Mouse (Mus musculus): ENCODE results near the gene Trmt2b. TPM values are rescaled to one million over a fixed set of nuclear protein-coding genes. Genes with fewer than 3 reads are reported as not detected.
A peak's percentile ranks its signal among the peaks of the same experiment; 100 is the strongest.

Gene Trmt2b
- polyA plus RNA-seq, 1 experiment from 2014 or later: 7.1 TPM

DNA sequence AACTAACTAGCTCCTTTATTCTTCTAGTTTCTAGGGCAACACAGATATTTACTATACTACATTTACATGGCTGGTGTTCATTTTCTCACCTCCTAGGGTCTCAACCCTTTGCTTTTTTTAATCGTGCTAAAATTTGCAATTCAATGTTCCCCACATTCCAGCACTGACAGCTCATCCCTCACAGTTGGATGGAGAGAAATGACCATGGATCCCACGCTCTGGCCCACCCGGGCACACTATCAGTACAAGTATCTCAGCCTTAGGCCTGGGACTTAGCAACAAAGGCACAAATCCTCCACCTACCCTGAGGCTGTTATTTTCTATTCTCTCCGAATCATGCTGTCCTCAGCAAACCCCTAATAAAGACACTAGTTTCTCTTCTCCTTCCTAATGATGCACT, 9.0 kb upstream of the Trmt2b start:
- 37% methylated on average over 4 of the region's 4 CpGs for WGBS
- no peak for ATAC-seq (ENCODE audit: low FRiP score)

DNA sequence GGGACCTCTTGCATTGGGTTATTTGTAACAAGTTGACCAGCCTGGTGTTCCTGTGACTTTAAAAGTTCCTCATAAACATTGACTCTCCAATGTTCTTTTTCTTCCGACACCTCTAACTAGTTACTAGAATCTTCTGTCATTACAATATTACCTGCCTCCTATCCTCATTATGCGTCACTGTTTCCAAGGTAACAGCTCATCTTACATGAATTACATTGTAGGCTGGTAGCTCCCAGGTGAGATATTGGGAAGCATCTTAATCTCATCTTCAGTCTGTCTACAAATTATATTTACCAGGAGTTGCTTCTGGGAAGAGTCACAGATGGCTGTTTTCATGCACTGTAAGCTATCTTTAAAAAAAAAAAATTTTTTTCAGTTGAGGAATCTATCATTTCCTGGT, 8.3 kb upstream of the Trmt2b start:
- H3K9ac ChIP-seq (replicated peaks): no peak overlapping the region
- no peak overlapping the region for H3K4me3 ChIP-seq (replicated peaks)
- H3K27ac ChIP-seq (replicated peaks): no peak overlapping the region
- 66% methylated on average over 2 of the region's 2 CpGs for WGBS
- ATAC-seq (ENCODE audit: low FRiP score): no peak; the same call in 1 of the 2 replicates
- no peaks in the 10 kb centered on the region for H3K9me3 ChIP-seq (replicated peaks)
- H3K27me3 ChIP-seq (replicated peaks): peaks cover 9% of the 10 kb centered on the region; the same call in 1 of the 2 replicates
- H3K4me2 ChIP-seq: no peak overlapping the region
- H3K36me3 ChIP-seq: no peaks in the 10 kb centered on the region
- H3K4me1 ChIP-seq: no peaks in the 10 kb centered on the region

More for the DNA sequence above, 9.0 kb upstream of the Trmt2b start:
- Histone ChIP-seq H3K4me1 (no peaks in the 10 kb centered on the region), H3K27ac (replicated peaks) (no peak overlapping the region), H3K4me2 (no peak overlapping the region), H3K9me3 (replicated peaks) (no peaks in the 10 kb centered on the region), H3K9ac (replicated peaks) (no peak overlapping the region), H3K36me3 (no peaks in the 10 kb centered on the region), H3K4me3 (replicated peaks) (no peak overlapping the region), H3K27me3 (replicated peaks) (peaks cover 12% of the 10 kb centered on the region; the same call in 1 of the 2 replicates)

DNA sequence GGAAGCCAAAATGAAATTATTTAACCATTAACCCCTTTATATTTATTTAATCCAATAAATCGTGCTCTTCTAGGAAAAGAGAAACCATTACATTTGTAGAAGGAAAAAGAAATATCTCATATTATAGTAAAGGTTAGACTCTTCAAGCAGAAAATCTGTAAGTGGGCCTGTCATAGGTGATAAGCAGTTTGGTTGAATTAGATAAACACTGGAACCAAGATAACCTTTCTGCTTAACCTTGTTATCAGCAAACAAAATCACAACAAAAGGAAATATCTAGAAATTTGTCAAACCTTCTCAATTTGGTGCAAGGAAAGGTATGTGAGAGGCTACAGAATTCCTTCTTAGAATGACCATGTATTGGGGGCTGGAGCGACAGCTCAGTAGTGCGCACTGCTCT, 3.7 kb upstream of the Trmt2b start:
- H3K36me3 ChIP-seq: no peaks in the 10 kb centered on the region
- no peak overlapping the region for H3K4me3 ChIP-seq (replicated peaks)
- ATAC-seq (ENCODE audit: low FRiP score): no peak
- H3K27ac ChIP-seq (replicated peaks): no peak overlapping the region
- H3K9me3 ChIP-seq (replicated peaks): no peaks in the 10 kb centered on the region
- 92% methylated on average over 3 of the region's 3 CpGs for whole genome bisulfite sequencing
- no peak overlapping the region for H3K9ac ChIP-seq (replicated peaks)
- H3K4me2 ChIP-seq: no peak overlapping the region
- no peaks in the 10 kb centered on the region for H3K27me3 ChIP-seq (replicated peaks)
- H3K4me1 ChIP-seq: no peaks in the 10 kb centered on the region

DNA sequence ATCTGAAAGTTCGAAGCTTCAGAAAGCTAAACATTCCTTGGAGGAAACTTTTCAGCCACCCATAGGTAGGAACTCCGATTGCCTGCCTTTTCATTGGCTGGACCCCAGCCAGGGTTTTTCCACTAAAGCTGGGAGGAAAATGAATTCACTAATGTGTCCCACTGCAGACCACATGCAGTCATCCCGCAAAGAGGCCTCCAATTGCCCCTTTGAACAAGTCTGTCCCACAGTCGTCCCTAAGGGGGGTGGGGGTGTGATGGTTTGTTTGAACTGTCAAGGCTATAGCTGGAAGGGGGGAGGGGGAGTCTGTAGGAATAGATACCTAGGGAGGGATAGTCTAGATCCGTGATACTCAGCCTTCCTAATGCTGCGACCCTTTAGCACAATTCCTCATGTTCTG, 1.1 kb downstream of the Trmt2b start:
- 30% methylated on average over 6 of the region's 6 CpGs for WGBS
- Histone ChIP-seq H3K4me3 (replicated peaks) (no peak overlapping the region), H3K9ac (replicated peaks) (no peak overlapping the region), H3K4me2 (no peak overlapping the region), H3K9me3 (replicated peaks) (no peaks in the 10 kb centered on the region), H3K36me3 (no peaks in the 10 kb centered on the region), H3K27me3 (replicated peaks) (no peaks in the 10 kb centered on the region), H3K4me1 (no peaks in the 10 kb centered on the region), H3K27ac (replicated peaks) (no peak overlapping the region)
- ATAC-seq (ENCODE audit: low FRiP score): no peak

DNA sequence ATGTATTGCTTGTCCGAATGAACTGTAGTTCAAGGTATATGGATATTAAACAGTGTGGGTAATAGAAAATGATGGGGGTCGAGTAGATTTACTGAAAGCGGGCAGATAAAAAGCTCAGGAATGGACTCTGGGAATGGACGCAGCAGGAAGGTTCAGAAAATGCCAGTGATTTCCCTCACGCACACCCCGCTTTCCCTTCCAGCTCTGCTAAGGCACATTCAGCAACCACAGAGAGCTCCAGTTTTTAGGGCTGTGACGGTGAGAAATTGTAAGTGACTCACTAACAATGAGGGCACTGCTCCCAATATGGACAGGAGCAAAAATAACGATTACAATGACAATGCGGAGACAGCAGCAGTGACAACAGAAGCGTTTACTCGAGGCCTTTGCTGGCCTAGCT, 14.7 kb downstream of the Trmt2b start:
- peak; percentile 73 for ATAC-seq (ENCODE audit: low FRiP score)
- no peak overlapping the region for H3K4me3 ChIP-seq (replicated peaks)
- H3K27me3 ChIP-seq (replicated peaks): no peaks in the 10 kb centered on the region; the same call in 1 of the 2 replicates
- no peak overlapping the region for H3K9ac ChIP-seq (replicated peaks)
- no peak overlapping the region for H3K27ac ChIP-seq (replicated peaks)
- WGBS: 64% methylated on average over 11 of the region's 11 CpGs
- no peaks in the 10 kb centered on the region for H3K36me3 ChIP-seq
- peak overlapping the region; percentile 7; the same call in 1 of the 2 replicates for H3K4me2 ChIP-seq
- H3K9me3 ChIP-seq (replicated peaks): no peaks in the 10 kb centered on the region
- H3K4me1 ChIP-seq: no peaks in the 10 kb centered on the region

DNA sequence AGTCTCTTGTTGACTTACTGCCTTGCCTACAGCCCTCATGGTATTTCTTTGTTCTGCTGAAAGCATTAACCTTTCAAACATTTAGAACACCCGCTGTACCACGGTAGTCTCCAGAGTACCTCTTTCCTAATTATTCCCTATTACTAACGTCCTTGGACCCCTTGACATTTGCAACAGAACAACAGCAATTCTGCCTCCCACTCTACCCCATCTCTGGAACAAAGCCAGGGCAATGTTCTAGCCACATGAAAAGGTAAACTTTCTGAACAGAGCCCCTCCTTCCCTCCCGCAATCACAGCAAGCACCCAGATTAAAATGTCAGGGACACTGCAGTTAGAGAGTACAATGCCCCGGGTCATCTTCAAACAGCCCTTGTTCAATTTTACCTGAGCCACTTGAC, 15.6 kb downstream of the Trmt2b start:
- no peaks in the 10 kb centered on the region; the same call in 1 of the 2 replicates for H3K27me3 ChIP-seq (replicated peaks)
- 37% methylated on average over 5 of the region's 5 CpGs for WGBS
- H3K4me3 ChIP-seq (replicated peaks): no peak overlapping the region
- H3K27ac ChIP-seq (replicated peaks): no peak overlapping the region
- H3K4me2 ChIP-seq: 0 out of 2 replicates have a peak overlapping the region, but pooled peaks have one; percentile 7
- H3K9ac ChIP-seq (replicated peaks): no peak overlapping the region
- H3K4me1 ChIP-seq: no peaks in the 10 kb centered on the region
- H3K36me3 ChIP-seq: no peaks in the 10 kb centered on the region
- ATAC-seq (ENCODE audit: low FRiP score): no peak
- H3K9me3 ChIP-seq (replicated peaks): no peaks in the 10 kb centered on the region

DNA sequence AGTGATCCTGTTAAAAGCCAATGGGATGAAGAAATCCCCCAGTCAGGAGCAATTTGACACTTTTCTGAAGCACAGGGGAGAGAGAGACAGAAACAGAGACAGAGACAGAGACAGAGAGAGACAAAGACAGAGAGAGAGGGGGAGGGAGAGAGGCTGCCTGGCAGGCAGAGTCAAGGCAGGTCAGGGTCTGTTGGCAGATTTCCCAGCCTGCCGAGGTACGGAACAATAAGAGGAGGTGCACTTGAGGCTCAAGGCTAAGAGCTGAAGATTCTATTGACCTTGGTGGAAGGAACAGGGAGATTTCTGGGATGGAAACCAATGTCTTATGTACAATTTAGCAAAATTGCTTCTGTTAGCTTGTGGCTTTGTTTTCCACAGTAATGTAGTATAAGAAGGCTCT, 28.6 kb downstream of the Trmt2b start:
- Histone ChIP-seq H3K27ac (replicated peaks) (no peak overlapping the region), H3K36me3 (no peaks in the 10 kb centered on the region), H3K27me3 (replicated peaks) (no peaks in the 10 kb centered on the region), H3K4me2 (no peak overlapping the region), H3K4me1 (no peaks in the 10 kb centered on the region), H3K9ac (replicated peaks) (no peak overlapping the region), H3K4me3 (replicated peaks) (no peak overlapping the region), H3K9me3 (replicated peaks) (no peaks in the 10 kb centered on the region)
- no peak for ATAC-seq (ENCODE audit: low FRiP score)
- WGBS: 65% methylated on average over 2 of the region's 2 CpGs

DNA sequence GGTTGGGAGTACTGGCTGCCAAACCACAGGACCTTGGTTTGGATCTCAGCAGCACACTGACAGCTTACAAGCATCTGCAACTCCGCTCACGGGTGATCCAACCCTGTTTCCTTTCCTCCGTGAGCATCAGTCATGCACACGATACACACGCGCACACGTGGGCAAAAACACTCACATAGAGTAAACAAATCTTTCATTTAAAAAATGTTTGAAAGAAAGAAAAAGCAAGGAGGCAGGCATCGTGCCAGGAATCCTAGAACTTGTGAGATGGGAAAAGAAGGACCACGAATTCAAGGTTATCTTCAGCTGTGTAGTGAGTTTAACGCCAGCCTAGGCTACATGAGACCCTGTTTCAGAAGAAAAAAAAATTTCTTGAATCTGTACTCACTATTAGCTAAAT, 30.8 kb downstream of the Trmt2b start:
- no peak overlapping the region for H3K27ac ChIP-seq (replicated peaks)
- ATAC-seq (ENCODE audit: low FRiP score): no peak
- H3K36me3 ChIP-seq: no peaks in the 10 kb centered on the region
- WGBS: 95% methylated on average over 10 of the region's 10 CpGs
- H3K4me3 ChIP-seq (replicated peaks): no peak overlapping the region
- no peaks in the 10 kb centered on the region for H3K4me1 ChIP-seq
- H3K9me3 ChIP-seq (replicated peaks): no peaks in the 10 kb centered on the region
- H3K27me3 ChIP-seq (replicated peaks): no peaks in the 10 kb centered on the region
- no peak overlapping the region for H3K4me2 ChIP-seq
- no peak overlapping the region for H3K9ac ChIP-seq (replicated peaks)

DNA sequence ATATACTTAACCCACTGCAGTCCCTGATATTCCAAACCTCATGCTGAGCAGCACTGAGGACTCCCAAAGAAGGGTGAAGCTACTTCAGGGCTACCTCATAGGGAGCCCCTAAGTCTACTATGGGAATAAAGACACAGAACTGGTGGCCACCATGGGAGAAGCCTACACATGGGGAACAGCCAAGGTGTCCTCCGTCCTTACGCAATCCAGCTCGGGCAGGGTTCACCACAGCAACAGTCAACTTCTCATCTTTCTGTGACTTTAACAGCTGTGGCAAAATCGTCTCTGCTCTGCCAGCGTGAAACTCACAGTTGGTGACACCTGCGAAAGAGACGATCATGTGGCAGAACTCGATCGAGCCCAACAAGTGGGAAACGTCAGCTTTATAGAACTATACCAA, 38.5 kb downstream of the Trmt2b start:
- Histone ChIP-seq H3K9ac (replicated peaks) (no peak overlapping the region), H3K36me3 (no peaks in the 10 kb centered on the region), H3K4me3 (replicated peaks) (no peak overlapping the region), H3K4me2 (no peak overlapping the region), H3K27me3 (replicated peaks) (no peaks in the 10 kb centered on the region), H3K27ac (replicated peaks) (no peak overlapping the region), H3K4me1 (no peaks in the 10 kb centered on the region), H3K9me3 (replicated peaks) (no peaks in the 10 kb centered on the region)
- WGBS: 95% methylated on average over 10 of the region's 10 CpGs
- no peak for ATAC-seq (ENCODE audit: low FRiP score)

DNA sequence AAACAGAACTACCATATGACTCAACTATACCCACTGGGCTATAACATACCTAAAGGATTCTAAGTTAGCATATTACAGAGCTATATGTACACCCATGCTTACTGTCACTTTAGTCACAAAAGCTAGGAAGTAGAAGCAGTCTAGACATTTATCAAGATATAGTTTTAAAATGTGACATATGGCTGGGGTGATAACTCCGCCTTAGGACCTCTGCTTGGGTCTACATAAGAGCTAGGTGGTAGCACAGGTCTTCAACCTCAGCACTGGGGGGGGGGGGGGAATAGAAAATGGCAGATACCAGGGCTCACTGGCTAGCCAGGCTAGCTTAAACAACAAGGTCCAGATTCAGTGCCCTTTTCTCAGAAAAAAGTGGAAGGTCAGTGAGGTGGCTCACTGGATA, 43.7 kb downstream of the Trmt2b start:
- Histone ChIP-seq H3K27me3 (replicated peaks) (no peaks in the 10 kb centered on the region), H3K9ac (replicated peaks) (no peak overlapping the region), H3K9me3 (replicated peaks) (no peaks in the 10 kb centered on the region), H3K4me3 (replicated peaks) (no peak overlapping the region), H3K4me1 (no peaks in the 10 kb centered on the region), H3K4me2 (no peak overlapping the region), H3K36me3 (no peaks in the 10 kb centered on the region), H3K27ac (replicated peaks) (no peak overlapping the region)
- ATAC-seq (ENCODE audit: low FRiP score): no peak
- 92% methylated on average over 1 of the region's 1 CpGs for WGBS

DNA sequence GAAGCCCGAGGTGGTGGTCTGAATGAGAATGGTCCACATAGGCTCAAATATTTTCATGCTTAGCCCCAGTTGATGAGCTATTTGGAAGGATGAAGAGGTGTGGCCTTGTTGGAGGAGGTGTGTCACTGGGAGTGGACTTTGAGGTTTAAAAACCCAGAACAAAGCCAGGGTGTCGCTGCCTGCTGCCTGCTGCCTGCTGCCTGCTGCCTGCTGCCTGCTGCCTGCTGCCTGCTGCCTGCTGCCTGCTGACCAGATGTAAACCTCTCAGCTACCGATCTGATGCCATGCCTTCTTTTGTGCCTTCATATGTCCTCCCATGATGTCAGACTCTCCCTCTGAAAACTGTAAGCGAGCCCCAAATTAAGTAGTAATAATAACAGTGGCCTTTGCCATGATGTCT, 54.9 kb downstream of the Trmt2b start, which contains the start of gene Nox1:
TSS of gene Nox1 (minus strand) at position 101 of the 400 bp plus-strand sequence.
- Histone ChIP-seq H3K9me3 (replicated peaks) (no peaks in the 10 kb centered on the region), H3K36me3 (no peaks in the 10 kb centered on the region), H3K9ac (replicated peaks) (no peak within 1 kb of the TSS), H3K27ac (replicated peaks) (no peak within 1 kb of the TSS), H3K27me3 (replicated peaks) (0 out of 2 replicates have a peak, but pooled peaks cover 4% of the 10 kb centered on the region), H3K4me2 (no peak within 1 kb of the TSS), H3K4me1 (no peaks in the 10 kb centered on the region), H3K4me3 (replicated peaks) (no peak within 1 kb of the TSS)
- 57% methylated on average over 4 of the region's 4 CpGs for WGBS
- no peak for ATAC-seq (ENCODE audit: low FRiP score)

DNA sequence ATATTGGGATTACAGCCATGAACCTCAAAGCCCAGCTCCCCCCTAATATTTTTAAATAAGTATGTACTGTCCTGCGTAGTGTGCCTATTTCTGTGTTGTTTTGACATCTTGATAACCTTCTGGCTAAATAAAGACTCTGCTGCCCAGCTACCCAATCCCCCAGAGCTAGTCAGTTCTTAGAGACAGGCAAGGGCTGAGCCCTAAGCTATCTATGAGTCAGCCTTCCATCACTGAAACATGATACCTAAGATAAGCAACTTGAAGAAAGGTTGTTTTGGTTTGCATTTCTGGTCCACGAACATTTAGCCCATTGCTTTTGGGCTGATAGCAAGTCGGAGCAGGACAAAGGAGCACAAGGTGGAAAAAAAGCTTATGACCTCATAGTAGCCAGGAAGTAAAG, 56.2 kb downstream of the Trmt2b start:
- Histone ChIP-seq H3K9ac (replicated peaks) (no peak overlapping the region), H3K4me2 (no peak overlapping the region), H3K4me3 (replicated peaks) (no peak overlapping the region), H3K27ac (replicated peaks) (no peak overlapping the region), H3K36me3 (no peaks in the 10 kb centered on the region), H3K4me1 (no peaks in the 10 kb centered on the region), H3K27me3 (replicated peaks) (0 out of 2 replicates have a peak, but pooled peaks cover 4% of the 10 kb centered on the region), H3K9me3 (replicated peaks) (no peaks in the 10 kb centered on the region)
- no peak for ATAC-seq (ENCODE audit: low FRiP score)
- 76% methylated on average over 3 of the region's 3 CpGs for WGBS

DNA sequence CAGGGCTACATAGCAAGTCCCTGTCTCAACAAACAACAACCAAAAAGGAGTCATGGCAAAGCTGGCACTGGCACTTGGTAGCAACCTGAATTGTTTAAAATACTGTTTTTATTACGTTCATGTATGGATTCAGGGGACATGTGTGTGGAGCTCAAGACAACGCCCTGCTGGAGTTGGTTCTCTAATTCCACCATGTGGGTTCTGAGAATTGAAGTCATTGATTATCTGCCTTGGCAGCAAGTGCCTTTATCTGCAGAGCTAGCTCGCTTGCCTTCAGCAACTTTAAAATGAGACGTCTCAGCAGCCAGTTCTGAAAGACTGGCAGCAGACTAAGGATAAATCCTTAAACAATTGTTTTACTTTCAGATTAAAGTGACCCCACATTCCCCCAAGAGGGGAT, 58.6 kb downstream of the Trmt2b start:
- Histone ChIP-seq H3K9me3 (replicated peaks) (no peaks in the 10 kb centered on the region), H3K9ac (replicated peaks) (no peak overlapping the region), H3K36me3 (no peaks in the 10 kb centered on the region), H3K4me3 (replicated peaks) (no peak overlapping the region), H3K27ac (replicated peaks) (no peak overlapping the region), H3K4me2 (no peak overlapping the region), H3K4me1 (no peaks in the 10 kb centered on the region), H3K27me3 (replicated peaks) (0 out of 2 replicates have a peak, but pooled peaks cover 4% of the 10 kb centered on the region)
- ATAC-seq (ENCODE audit: low FRiP score): no peak
- WGBS: 50% methylated on average over 4 of the region's 4 CpGs
